Mouse (Mus musculus) cerebellum, postnatal 25 days (tissue): ENCODE results near the gene Ptcra.
A peak's percentile ranks its signal among the peaks of the same experiment; 100 is the strongest.
"Not testable (repeated sequence)": the region's sequence is repeated elsewhere in the genome, so short reads cannot be mapped to it uniquely, and the experiment has no call there.

ENCODE experiments used
- DNase-seq, 2 experiments: peaks; one replicate each; pipeline ENCODE4 v3.0.0; 2021; ENCODE audit warnings: mixed read lengths in 2 of 2

Ptcra gene

GRCm38 (mm10) chr17:46771025-46771424, 7.5 kb upstream of the Ptcra start:
- no peak for DNase-seq

GRCm38 (mm10) chr17:46770546-46770945, 7.0 kb upstream of the Ptcra start:
- no peak for DNase-seq

GRCm38 (mm10) chr17:46767868-46768267, 4.4 kb upstream of the Ptcra start:
- no peak for DNase-seq

GRCm38 (mm10) chr17:46764916-46765315, 1.4 kb upstream of the Ptcra start:
- not testable (repeated sequence) for DNase-seq

GRCm38 (mm10) chr17:46758753-46759152, 4.8 kb downstream of the Ptcra start:
- DNase-seq, result no peak

GRCm38 (mm10) chr17:46751794-46752556, 11.5 kb downstream of the Ptcra start, which contains the start of gene Cnpy3:
Gene Cnpy3 (minus strand): TSS chr17:46752214.
- peak; percentile 97 to 98 for DNase-seq

GRCm38 (mm10) chr17:46751056-46751793, 12.3 kb downstream of the Ptcra start:
- DNase-seq, result peak in 1 of 2 experiments; percentile 22

- no peak for DNase-seq
Observed at GRCm38 (mm10) chr17:46750580-46750979, 12.9 kb downstream of the Ptcra start.

GRCm38 (mm10) chr17:46749282-46749681, 14.2 kb downstream of the Ptcra start:
- no peak for DNase-seq

- no peak for DNase-seq
Observed at GRCm38 (mm10) chr17:46747806-46748205, 15.7 kb downstream of the Ptcra start.

- no peak for DNase-seq
Observed at GRCm38 (mm10) chr17:46747234-46747633, 16.3 kb downstream of the Ptcra start.

GRCm38 (mm10) chr17:46745506-46745905, 18.0 kb downstream of the Ptcra start:
- DNase-seq, result no peak

- DNase-seq, result no peak
Observed at GRCm38 (mm10) chr17:46742986-46743385, 20.5 kb downstream of the Ptcra start.

GRCm38 (mm10) chr17:46741305-46741704, 22.2 kb downstream of the Ptcra start:
- DNase-seq, result no peak

- DNase-seq, result peak; percentile 29 to 49
Observed at GRCm38 (mm10) chr17:46736160-46736559, 27.4 kb downstream of the Ptcra start.

- no peak for DNase-seq
Observed at GRCm38 (mm10) chr17:46735287-46735686, 28.2 kb downstream of the Ptcra start.

- DNase-seq, result no peak
Observed at GRCm38 (mm10) chr17:46734055-46734454, 29.5 kb downstream of the Ptcra start.

GRCm38 (mm10) chr17:46728904-46729318, 34.6 kb downstream of the Ptcra start, which contains the start of gene Gnmt:
Gene Gnmt (minus strand): TSS chr17:46729168.
- DNase-seq, result peak; percentile 91 to 95

GRCm38 (mm10) chr17:46728496-46728895, 35.0 kb downstream of the Ptcra start:
- no peak for DNase-seq

- DNase-seq, result peak; percentile 35 to 68
Observed at GRCm38 (mm10) chr17:46728021-46728420, 35.5 kb downstream of the Ptcra start.

- DNase-seq, result no peak
Observed at GRCm38 (mm10) chr17:46727271-46727670, 36.2 kb downstream of the Ptcra start.

- peak; percentile 83 to 85 for DNase-seq
Observed at GRCm38 (mm10) chr17:46725731-46726645, 37.5 kb downstream of the Ptcra start.

- DNase-seq, result peak; percentile 43 to 50
Observed at GRCm38 (mm10) chr17:46725273-46725672, 38.2 kb downstream of the Ptcra start.
